Mouse (Mus musculus): ENCODE measurements around the gene Gstt4.

Gene Gstt4

DNA sequence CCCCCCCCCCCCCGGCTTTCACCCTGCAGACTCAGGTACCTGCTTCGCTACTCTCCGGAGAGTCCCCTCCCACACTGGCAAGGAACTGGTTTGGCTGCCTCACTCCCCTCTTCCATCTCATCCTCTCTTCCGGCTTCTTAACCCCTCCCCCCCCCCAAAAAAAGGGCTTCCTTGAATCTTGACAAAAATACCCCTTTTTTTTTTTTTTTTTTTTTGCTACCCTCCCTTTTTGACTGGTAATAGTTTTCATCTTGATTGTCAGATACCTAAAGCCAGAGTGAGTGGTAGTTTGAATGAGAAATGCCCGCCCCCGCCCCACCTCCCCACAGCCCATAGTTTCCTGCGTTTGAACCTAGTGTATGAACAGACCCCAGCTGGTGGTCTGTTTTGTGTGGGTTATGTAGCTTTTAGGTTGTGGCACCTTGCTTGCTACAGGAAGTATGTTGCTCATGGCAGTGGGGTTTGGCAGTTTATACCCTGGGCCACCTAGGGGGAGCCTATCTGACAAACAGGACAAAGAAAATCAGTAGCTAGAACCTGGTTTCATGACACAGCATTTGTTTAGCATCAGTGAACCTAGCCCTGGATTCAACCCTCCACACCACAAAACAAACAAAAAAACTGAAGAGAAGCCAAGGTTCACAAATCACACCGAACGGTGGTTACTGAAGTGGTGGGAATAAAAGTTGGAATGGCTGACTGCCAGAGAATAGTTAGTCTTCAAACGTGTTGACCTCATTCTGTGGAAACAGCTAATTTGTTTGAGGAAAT is 13.6 kb upstream of the Gstt4 start:
- DNase-seq (ENCODE audit: low spot score in 2 of 2) = no peak

DNA sequence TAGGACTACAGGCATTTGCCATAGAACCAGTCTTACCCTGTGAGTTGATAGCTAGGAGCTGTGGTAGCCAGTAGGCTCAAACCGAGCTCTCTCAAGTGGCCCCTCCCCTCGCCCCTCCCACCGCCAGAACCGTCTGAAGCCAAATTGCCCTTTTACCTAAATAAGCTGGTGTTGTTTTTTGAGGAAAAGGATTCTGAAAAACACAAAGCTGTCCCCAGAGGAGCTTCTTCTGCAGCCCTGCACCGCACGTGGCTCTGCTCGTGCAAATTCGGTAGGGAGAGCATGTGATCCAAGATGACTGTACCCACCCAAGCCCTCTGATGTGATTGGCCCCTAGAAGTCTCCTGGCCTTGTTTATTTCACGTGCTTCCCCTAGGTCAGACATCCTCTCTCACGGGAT is 13.0 kb upstream of the Gstt4 start:
- DNase-seq (ENCODE audit: low spot score in 2 of 2) = peak; percentile 54 to 61

DNA sequence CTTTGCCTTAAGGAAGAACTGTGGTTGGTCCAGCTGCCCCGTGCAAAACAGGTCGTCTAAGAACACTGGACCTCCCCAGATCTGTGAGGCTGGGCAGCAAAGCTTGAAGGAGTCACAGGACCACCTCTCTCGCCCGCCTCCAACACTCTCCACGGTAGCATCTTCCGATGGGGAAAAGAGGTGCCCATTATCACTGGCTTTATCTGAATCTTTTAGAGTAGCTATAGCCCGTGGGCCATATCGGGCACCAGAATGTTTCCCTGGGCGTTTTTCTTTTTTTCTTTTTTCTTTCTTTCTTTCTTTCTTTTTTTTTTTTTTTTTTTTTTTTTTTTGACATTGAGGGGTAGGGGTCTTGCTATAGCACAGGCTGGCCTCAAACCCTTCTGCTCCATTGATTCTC is 12.4 kb upstream of the Gstt4 start:
- no peak for DNase-seq (ENCODE audit: low spot score in 2 of 2)

DNA sequence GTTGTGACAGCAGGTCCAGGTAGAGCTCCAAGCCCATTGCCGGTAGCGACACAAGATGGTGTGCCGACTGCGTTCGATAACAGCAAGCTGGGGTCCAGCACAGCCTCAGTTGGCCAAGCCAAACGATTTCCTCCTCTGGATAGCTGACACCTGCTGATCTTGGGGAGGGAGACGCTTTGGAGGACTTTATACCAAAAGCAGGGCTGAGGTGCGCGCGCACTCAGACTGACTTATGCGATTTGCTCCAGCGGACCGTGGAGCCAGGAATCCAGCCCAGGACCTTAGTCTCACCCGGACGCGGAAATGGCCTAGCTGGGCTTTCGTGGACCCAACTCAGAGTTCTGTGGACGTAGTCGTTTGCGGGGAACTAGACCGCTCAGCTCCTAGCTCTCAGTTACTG is 11.9 kb upstream of the Gstt4 start:
- peak; percentile 61 to 64 for DNase-seq (ENCODE audit: low spot score in 2 of 2)

DNA sequence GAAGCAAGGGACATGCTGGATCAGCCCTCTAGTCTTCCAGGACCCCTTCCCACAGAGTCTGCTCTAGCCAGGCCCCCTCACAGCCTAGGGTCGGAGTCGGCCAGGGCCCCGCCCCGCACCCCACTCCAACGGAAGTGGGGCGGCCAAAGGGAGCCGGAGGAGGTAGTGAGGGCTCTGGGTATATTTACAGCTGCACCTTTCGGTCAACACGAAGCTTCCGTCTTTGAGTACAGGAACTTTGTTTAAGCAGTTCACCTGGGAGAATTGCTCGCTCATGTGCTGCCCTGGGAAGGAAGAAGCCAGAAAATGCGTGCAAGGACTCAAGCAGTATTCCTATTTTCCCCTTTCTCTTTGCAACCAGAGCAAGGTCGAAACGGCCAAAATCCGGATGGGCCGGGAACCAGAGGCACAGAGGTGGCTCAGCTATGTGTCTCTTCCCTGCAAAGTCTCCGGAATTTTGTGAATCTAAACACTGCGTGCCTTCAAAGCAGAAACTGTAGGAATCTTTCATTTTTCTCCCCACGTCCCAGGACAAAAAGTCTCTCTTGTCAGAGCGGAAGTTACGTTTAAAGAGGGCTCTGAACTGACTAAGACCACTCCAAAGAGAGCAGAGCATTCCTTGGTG is 11.2 kb upstream of the Gstt4 start:
- DNase-seq (ENCODE audit: low spot score in 2 of 2) = no peak

DNA sequence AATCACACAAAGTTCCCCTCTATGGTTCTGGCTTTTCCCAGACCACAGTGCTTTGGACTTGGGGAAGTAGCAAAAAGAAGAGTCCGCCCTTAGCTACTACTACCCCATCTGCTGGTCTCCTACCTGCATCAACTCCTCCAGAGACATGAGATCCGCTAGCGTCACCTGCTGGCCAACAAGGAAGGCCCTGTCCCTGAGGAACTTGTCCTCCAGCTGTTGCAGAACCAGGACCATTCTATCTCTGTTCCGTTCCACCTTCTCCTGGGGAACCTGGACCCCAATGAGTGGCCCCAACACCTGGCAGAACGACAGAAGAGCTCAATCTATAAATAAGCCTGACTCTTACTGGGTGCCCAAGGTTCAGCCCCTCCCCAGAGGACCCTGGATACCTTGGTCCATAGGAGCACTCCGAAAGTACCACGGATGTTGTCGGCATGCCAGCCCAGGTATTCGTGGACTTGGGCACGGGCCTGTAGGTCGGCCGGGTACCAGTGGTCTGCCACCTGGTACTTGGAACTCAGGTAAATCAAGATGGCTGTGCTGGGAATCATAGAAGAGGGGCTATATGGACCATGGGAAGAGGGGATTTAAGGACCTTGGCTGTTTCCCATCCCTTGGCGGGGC is 10.0 kb upstream of the Gstt4 start:
- peak in 1 of 2 experiments; percentile 58 for DNase-seq (ENCODE audit: low spot score in 2 of 2)

DNA sequence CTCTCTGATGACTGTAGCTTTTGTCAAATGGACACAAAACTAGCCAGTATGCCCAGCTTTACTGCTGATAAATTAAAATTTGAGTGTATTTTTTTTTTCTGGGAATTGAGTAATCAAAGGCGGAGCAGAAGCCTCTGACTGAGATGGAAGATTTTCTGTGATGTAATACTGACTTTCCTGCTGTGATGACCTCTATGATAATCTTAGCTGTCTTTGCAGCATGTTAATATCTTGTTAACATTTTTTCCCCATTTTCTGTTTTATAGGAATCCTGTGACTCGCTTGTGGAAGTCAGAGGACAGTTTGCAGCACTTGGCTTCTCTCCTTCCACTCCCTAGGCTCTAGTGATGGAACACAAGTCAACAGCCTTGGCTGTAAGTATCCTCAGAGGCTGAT is 7.9 kb upstream of the Gstt4 start:
- DNase-seq (ENCODE audit: low spot score in 2 of 2) = no peak

DNA sequence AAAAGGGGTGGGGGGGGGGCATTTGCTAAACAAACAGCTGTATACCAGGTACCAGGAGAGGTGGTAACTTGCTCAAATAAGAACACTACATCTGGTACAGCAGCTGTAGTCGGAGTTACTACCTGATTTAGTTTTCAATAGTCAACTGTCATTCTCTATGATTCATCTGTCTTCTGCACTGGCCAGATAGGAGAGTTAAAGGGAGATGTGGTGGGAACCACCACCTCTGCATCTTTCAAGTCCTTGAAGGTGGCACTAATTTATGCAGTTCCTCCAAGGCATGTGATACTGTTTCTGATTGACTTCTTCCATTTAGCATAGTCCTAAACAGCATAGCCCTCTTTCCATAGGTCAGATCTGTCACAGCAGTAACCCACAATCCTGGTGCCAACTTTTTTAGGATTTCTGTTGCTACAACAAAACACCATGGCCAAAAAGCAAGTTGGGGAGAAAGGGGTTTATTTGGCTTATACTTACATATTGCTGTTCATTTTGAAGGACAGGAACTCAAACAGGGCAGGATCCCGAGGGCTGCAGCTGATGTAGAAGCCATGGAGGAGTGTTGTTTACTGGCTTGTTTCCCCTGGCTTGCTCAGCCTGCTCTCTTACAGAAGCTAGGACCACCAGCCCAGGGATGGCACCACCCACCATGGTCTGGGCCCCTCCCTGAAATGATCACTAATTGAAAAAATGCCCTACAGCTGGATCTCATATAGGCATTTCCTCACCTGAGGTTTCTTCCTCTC is 7.4 kb upstream of the Gstt4 start:
- no peak for DNase-seq (ENCODE audit: low spot score in 2 of 2)

DNA sequence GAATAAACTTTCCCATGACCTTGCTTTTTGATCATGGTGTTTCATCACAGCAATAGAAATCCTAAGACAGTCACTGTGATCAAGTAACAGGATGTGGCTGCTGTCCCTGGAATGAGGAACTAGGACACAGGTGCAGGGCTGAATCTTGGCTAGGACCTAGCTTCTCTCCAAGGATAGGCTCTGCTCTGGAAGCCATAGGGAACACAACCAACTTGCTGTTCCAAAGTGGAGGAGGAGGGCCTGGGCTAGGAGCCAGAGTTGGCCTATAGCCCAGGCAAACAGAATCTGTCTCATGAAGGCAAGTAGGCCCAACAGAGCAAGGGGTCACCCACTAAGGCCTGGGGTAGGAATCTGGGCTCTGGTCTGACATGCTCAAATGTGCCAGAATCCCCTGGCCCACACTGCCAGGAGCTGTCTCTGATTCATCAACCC is 6.2 kb upstream of the Gstt4 start:
- peak; percentile 74 to 79 for DNase-seq (ENCODE audit: low spot score in 2 of 2)

DNA sequence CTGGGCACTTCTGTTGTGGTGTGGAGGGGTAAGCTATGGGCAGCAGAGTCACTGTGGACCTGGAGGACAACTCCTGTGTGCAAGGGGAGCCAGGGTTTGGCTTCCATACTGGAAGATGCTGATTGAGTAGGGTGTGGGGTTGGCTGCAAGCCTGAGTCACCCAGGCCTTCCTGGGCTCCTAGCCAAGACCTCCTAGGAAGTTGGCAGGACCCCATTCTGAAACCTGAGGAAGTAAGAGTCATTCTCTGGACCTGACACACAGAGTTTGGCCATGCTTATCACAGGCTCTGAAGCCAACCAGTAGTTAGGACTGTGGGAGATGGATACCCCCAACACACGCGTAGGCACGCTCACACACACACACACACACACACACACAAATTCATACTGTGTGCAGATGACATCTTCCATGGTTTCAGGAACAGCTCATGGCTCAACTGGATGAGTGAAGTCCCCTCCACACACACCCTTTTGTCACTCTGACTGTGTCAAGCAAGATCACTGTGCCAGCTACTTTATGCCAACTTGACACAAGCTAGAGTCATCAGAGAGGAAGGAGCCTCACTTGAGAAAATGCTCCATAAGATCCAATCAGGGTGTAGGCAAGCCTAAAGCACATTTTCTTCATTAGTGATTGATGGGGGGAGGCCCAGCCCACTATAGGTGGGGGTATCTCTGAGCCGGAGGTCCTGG is 5.5 kb upstream of the Gstt4 start:
- peak; percentile 54 to 58 for DNase-seq (ENCODE audit: low spot score in 2 of 2)

DNA sequence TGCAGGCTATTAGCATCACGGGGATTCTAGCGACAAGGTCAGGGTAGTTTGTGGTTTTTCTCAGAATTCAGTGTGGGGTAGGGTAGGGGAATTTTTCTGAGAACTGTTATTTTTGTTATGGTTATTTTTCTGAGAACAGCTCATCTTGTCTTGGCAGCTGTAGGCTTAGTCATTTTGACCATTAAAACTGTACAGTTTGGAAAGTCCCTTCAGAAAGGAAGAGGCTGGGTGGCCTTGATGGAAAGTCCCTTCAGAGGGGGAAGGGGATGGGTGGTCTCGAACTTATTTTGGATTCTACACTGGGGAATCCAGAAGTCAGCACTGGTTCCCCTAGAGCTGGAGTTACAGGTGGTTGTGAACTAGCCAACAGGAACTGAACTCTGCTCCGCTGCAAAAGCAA is 2.2 kb upstream of the Gstt4 start:
- DNase-seq (ENCODE audit: low spot score in 2 of 2) = no peak

DNA sequence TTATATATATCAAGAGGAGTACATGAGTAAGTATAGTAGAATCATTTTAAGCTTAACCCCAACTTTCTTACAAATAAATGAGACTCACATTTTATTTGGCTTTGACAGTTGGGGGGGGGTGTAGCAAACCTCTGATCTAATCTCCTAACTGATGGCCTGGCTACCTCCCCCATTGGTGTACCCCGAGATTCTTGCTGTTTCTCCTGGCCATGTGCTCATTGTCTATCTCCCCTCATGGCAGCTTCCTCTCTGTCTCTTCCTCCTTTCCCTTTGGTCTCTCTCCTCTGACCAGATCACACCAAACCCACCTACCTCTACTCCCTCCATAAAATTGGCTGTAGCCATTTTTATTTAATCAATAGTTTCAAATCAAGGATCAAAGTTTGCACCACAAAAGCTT is 1.4 kb upstream of the Gstt4 start:
- no peak for DNase-seq (ENCODE audit: low spot score in 2 of 2)

DNA sequence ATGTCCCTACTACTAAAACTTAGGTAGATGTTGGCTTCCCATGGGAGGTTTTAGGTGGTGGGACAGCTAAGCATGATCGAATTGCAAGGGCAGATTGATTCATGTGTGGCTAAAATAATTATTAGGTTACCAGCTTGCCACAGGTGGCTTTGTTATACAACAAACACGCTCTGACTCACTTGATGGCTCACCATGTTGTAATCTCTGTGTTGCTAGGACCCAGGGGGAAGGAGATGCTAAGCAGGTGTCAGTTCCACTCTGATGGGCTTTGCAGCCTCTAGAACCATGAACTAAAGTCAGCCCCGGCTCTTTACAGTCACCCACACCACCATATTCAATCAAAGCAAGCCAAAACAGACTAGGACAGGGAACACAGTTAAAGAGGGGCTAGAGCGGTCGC is 2.5 kb downstream of the Gstt4 start:
- no peak for DNase-seq (ENCODE audit: low spot score in 2 of 2)

DNA sequence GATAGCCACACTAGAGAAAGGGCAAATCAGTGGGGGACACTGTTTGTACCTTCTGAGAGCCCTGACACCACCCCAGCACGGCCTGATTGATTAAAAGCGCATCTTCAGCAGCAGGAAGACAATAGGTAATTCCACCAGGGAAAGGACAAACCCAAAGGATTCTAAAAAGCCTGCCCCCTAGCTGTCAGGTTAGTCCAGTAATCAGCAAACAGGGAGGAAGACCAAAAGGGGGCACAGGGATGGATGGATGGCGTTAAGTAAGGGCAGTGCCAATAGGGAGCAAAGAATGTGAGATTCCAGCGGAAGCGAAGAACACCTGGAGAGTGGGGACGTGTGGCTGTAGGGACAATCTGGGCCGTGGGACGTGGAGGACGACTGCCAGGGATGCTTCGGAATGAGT is 3.7 kb downstream of the Gstt4 start:
- no peak for DNase-seq (ENCODE audit: low spot score in 2 of 2)

DNA sequence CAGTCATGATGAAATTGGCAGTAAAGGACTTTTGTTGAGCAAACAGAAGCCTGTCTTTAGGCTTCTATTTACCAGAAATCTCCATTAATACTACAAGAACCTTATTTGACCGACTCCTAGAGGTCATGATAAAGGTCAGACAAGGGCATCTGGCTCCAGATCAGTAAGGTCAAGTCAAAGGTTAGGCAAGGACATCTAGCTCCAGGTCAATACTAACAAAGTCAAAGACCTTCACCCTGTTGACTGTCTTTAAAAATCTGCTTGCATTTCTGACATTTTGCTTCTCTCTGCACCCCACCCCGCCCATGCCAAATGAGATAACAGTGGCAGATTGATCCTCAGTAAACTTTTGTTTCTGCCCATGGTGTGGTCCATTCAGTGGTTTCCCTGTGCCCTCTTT is 18.1 kb downstream of the Gstt4 start:
- no peak for DNase-seq (ENCODE audit: low spot score in 2 of 2)

DNA sequence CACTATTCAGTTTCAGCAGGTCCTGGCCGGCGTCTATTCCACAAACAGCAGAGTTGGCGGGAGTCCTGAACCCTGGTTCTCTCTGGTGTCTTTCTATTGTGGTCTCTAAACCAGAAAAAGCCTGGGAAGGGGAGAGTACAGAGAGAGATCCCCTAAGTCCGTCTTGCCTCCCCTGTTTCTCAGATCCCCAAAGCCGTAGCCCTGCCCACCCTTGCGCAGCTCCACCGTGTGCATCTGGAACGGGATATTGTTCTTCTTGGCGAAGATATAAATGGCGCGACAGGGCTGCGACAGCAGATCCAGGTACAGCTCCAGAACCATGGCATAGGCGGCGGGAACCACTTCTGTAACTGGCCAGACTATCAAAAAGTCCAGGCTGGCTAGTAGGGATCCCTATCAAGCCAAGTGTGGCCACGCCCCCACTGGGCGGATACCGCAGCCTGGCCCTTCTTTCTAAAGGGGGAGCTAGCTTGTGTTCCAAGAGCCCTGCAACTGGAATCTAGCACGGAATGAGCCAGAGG is 24.1 kb downstream of the Gstt4 start, which contains the start of gene Gstt1:
TSS of gene Gstt1 (minus strand) at position 409 of the 521 bp plus-strand sequence.
- DNase-seq (ENCODE audit: low spot score in 2 of 2) = peak in 1 of 2 experiments; percentile 34

DNA sequence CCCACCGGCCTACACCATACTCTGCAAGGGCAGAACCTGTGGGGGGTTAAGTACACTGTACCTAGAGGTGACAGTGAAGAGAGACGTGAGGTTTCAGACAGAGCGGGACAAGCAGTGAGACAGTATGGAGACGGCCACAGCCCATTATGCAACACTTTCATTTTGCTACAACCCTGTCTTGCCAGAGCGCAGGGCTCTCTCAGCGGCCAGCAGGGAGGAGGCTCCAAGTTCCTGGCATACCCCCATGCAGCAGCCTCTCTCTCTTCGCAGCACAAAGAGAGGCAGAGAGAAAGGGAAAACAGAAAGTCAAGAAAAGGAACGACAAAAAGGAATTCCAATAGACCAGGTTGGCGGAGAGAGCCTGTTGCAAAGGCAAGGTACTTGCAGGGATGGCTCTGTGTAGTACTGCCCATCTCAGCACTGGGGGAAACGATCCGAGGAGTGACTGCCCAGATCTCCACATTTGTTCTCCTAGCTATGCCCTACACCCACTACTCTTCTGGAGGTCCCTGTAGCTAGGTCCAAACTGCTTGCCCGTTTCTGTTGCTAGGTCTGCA is 24.6 kb downstream of the Gstt4 start:
- peak; percentile 43 to 44 for DNase-seq (ENCODE audit: low spot score in 2 of 2)

DNA sequence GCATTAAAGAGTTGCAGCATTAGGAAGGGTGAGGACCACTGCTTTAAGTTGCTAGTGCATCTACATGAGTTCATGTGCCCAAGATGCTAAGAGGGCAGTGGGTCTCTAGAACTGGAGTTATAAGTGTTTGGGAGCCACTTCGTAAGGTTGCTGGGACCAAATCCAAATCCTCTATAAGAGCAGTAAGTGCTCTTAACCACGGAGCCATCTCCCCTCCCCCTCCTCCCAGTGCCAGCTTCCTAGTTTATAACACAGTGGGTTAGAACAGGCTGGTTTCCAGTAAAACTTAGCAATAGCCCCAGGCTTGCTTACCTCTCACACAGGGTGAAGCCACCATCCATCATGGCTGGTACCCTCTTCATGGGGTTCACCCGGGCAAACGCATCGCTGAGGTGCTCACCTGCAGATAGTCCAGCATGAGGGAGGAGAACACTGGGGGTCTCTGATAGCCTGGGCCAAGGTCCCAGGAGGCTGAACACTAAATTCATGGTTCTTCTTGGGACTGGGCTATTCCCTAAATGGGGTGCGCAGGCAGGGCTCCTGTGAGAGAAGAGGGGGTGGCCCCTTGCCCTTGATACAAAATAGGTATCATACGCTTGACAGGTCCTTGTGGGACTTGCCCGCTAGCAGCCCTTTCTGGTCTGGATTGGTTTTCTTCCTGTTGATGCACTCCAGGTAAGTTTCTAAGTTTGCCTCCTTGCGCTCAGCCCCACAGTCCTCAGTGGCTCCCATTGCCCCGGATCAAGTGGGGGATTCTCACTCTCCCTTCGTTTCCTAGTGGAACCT is 25.4 kb downstream of the Gstt4 start:
- no peak for DNase-seq (ENCODE audit: low spot score in 2 of 2)

DNA sequence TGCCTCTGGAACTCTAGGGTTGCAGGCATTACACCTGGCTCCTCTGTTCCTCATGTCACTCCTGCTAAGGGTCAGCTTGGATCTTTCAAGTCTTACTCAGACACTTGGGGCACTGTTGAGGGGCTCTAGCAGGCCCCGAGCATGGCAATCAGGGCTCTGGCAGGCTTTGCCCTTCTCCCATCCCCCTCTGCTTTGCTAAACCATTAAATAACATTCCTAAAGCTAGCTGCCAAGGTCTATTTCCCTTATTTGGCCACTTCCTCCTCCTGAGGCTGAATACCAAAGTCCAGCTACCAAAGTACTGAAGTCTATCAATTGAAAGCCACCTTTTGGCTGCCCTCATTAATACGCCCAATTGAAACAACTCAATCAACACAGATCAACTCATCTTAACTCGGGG is 27.5 kb downstream of the Gstt4 start:
- DNase-seq (ENCODE audit: low spot score in 2 of 2) = no peak

DNA sequence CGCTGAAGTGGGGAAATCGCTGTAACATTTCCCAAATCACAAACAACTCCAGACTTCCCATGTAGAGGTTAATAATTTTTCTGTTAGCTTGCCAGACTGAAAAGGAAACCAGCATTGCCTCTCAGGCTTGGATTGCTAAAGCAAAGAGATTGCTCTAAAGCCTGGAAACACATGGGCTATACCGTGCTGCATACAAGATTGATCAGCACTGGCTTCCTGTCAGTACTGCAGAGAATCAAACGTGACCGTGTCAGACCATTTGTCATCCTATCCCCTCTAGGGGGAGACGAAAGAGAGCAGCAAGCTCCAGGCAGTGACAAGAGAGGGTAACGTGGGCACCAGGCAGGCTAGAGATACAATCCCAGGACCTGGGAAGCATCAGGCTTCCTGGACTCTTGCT is 31.6 kb downstream of the Gstt4 start:
- DNase-seq (ENCODE audit: low spot score in 2 of 2) = no peak
